Mouse (Mus musculus) liver, embryonic 12.5 days (tissue): ENCODE measurements at regions not wholly inside any gene's neighbourhood (a gene's known extent, or its start where the extent isn't known, plus 50 kb on each side); places are given as distances from the start of the nearest gene placed in this dataset.

Source experiments
- ATAC-seq: fragments of 200-750 bp; cut with Nextera tagmentation; 2 replicates; pipeline ENCODE4 v1.8.0; 2017; ENCODE audit warnings: moderate number of reproducible peaks, mild to moderate bottlenecking, moderate library complexity
- H3K27ac ChIP-seq: fragments of 300-500 bp; sonication (generic); 2 replicates; pipeline ENCODE4 v1.5.1; 2016; ENCODE audit warnings: mild to moderate bottlenecking
- H3K27me3 ChIP-seq: fragments of 300-500 bp; sonication (generic); replicated peaks from 2 replicates; pipeline ENCODE4 v1.6.1; 2016; ENCODE audit warnings: mild to moderate bottlenecking, moderate library complexity
- H3K36me3 ChIP-seq: fragments of 300-500 bp; sonication (generic); 2 replicates; pipeline ENCODE4 v1.6.1; 2016; ENCODE audit warnings: mild to moderate bottlenecking, moderate library complexity
- H3K4me1 ChIP-seq: fragments of 300-500 bp; sonication (generic); 2 replicates; pipeline ENCODE4 v1.6.1; 2016
- H3K4me2 ChIP-seq: fragments of 300-500 bp; sonication (generic); 2 replicates; pipeline ENCODE4 v1.6.1; 2016; ENCODE audit warnings: mild to moderate bottlenecking, moderate library complexity
- H3K4me3 ChIP-seq: fragments of 300-500 bp; sonication (generic); 2 replicates; pipeline ENCODE4 v1.5.1; 2016; ENCODE audit warnings: mild to moderate bottlenecking, moderate library complexity
- H3K9ac ChIP-seq: fragments of 300-500 bp; sonication (generic); 2 replicates; pipeline ENCODE4 v1.6.1; 2016; ENCODE audit warnings: mild to moderate bottlenecking, moderate library complexity
- H3K9me3 ChIP-seq: fragments of 300-500 bp; sonication (generic); replicated peaks from 2 replicates; pipeline ENCODE4 v1.6.1; 2016; ENCODE audit warnings: mild to moderate bottlenecking, moderate library complexity
- WGBS: fragments of 180-500 bp; shearing (Covaris S2); methylation state at CpG from one replicate; pipeline ENCODE4 v1.1.7; 2016; ENCODE audit not compliant: insufficient replicate concordance; 5-methylcytosine and 5-hydroxymethylcytosine counted together

- H3K4me1 ChIP-seq, result no peaks in the 10 kb centered on the region
- no peak overlapping the region for H3K9ac ChIP-seq
- no peaks in the 10 kb centered on the region for H3K27me3 ChIP-seq
- no peak for ATAC-seq
- no peaks in the 10 kb centered on the region for H3K36me3 ChIP-seq
- 70% methylated on average over 9 of the region's 9 CpGs for WGBS
- H3K4me2 ChIP-seq, result no peak overlapping the region
- no peak overlapping the region for H3K27ac ChIP-seq
- H3K9me3 ChIP-seq, result no peaks in the 10 kb centered on the region
- no peak overlapping the region for H3K4me3 ChIP-seq
Measured at GRCm38 (mm10) chr1:190284138-190284537, 113.6 kb upstream of the Prox1 start.

GRCm38 (mm10) chr1:190280081-190280858, 109.8 kb upstream of the Prox1 start:
- Histone ChIP-seq H3K27ac (no peak overlapping the region), H3K27me3 (no peaks in the 10 kb centered on the region), H3K4me3 (no peak overlapping the region), H3K4me2 (no peak overlapping the region), H3K4me1 (no peaks in the 10 kb centered on the region), H3K9ac (no peak overlapping the region), H3K36me3 (no peaks in the 10 kb centered on the region), H3K9me3 (no peaks in the 10 kb centered on the region)
- WGBS, result 76% methylated on average over 18 of the region's 18 CpGs
- ATAC-seq, result no peak

GRCm38 (mm10) chr1:190274911-190275310, 104.4 kb upstream of the Prox1 start:
- Histone ChIP-seq H3K4me3 (no peak overlapping the region), H3K36me3 (no peaks in the 10 kb centered on the region), H3K27ac (no peak overlapping the region), H3K27me3 (no peaks in the 10 kb centered on the region), H3K4me1 (no peaks in the 10 kb centered on the region), H3K9me3 (no peaks in the 10 kb centered on the region), H3K9ac (no peak overlapping the region), H3K4me2 (no peak overlapping the region)
- WGBS, result 55% methylated on average over 6 of the region's 6 CpGs
- no peak for ATAC-seq

- Histone ChIP-seq H3K4me3 (no peak overlapping the region), H3K4me1 (no peaks in the 10 kb centered on the region), H3K9ac (no peak overlapping the region), H3K9me3 (no peaks in the 10 kb centered on the region), H3K27me3 (no peaks in the 10 kb centered on the region), H3K36me3 (no peaks in the 10 kb centered on the region), H3K4me2 (no peak overlapping the region), H3K27ac (no peak overlapping the region)
- WGBS, result 74% methylated on average over 17 of the region's 17 CpGs
- no peak for ATAC-seq
Measured at GRCm38 (mm10) chr1:190270784-190271385, 100.4 kb upstream of the Prox1 start.

GRCm38 (mm10) chr1:190269181-190269580, 98.7 kb upstream of the Prox1 start:
- WGBS, result 67% methylated on average over 7 of the region's 7 CpGs

GRCm38 (mm10) chr1:190265085-190265780, 94.7 kb upstream of the Prox1 start:
- Histone ChIP-seq H3K9me3 (no peaks in the 10 kb centered on the region), H3K36me3 (no peaks in the 10 kb centered on the region), H3K27me3 (no peaks in the 10 kb centered on the region), H3K4me3 (no peak overlapping the region), H3K27ac (no peak overlapping the region), H3K4me2 (no peak overlapping the region), H3K9ac (no peak overlapping the region), H3K4me1 (no peaks in the 10 kb centered on the region)
- WGBS, result 75% methylated on average over 9 of the region's 9 CpGs
- ATAC-seq, result no peak

More at GRCm38 (mm10) chr1:190269181-190269580, 98.7 kb upstream of the Prox1 start:
- no peak overlapping the region for H3K4me2 ChIP-seq
- no peaks in the 10 kb centered on the region for H3K9me3 ChIP-seq
- no peak overlapping the region for H3K9ac ChIP-seq
- H3K27me3 ChIP-seq, result no peaks in the 10 kb centered on the region
- H3K36me3 ChIP-seq, result no peaks in the 10 kb centered on the region
- no peak for ATAC-seq
- no peak overlapping the region for H3K27ac ChIP-seq
- no peaks in the 10 kb centered on the region for H3K4me1 ChIP-seq
- no peak overlapping the region for H3K4me3 ChIP-seq

GRCm38 (mm10) chr1:190264501-190264900, 94.0 kb upstream of the Prox1 start:
- no peaks in the 10 kb centered on the region for H3K9me3 ChIP-seq
- 52% methylated on average over 8 of the region's 8 CpGs for WGBS
- ATAC-seq, result no peak
- H3K4me2 ChIP-seq, result no peak overlapping the region
- no peak overlapping the region for H3K4me3 ChIP-seq
- no peak overlapping the region for H3K27ac ChIP-seq
- H3K36me3 ChIP-seq, result no peaks in the 10 kb centered on the region
- H3K4me1 ChIP-seq, result no peaks in the 10 kb centered on the region
- H3K9ac ChIP-seq, result no peak overlapping the region
- H3K27me3 ChIP-seq, result no peaks in the 10 kb centered on the region

GRCm38 (mm10) chr1:190263620-190264019, 93.1 kb upstream of the Prox1 start:
- H3K4me3 ChIP-seq, result no peak overlapping the region
- H3K27ac ChIP-seq, result no peak overlapping the region
- H3K27me3 ChIP-seq, result no peaks in the 10 kb centered on the region
- no peaks in the 10 kb centered on the region for H3K4me1 ChIP-seq
- H3K4me2 ChIP-seq, result no peak overlapping the region
- H3K9ac ChIP-seq, result no peak overlapping the region
- WGBS, result 51% methylated on average over 7 of the region's 7 CpGs
- no peaks in the 10 kb centered on the region for H3K36me3 ChIP-seq
- no peaks in the 10 kb centered on the region for H3K9me3 ChIP-seq
- ATAC-seq, result no peak

- Histone ChIP-seq H3K27me3 (no peaks in the 10 kb centered on the region), H3K9me3 (no peaks in the 10 kb centered on the region), H3K27ac (no peak overlapping the region), H3K4me2 (no peak overlapping the region), H3K4me3 (no peak overlapping the region), H3K36me3 (no peaks in the 10 kb centered on the region), H3K9ac (no peak overlapping the region), H3K4me1 (no peaks in the 10 kb centered on the region)
- 78% methylated on average over 13 of the region's 13 CpGs for WGBS
- ATAC-seq, result no peak
Measured at GRCm38 (mm10) chr1:190259576-190259975, 89.1 kb upstream of the Prox1 start.

- WGBS, result 35% methylated on average over 13 of the region's 13 CpGs
- H3K27ac ChIP-seq, result no peak overlapping the region
Measured at GRCm38 (mm10) chr1:190250574-190251246, 80.2 kb upstream of the Prox1 start.

GRCm38 (mm10) chr1:190242526-190242925, 72.0 kb upstream of the Prox1 start:
- whole genome bisulfite sequencing, result 77% methylated on average over 7 of the region's 7 CpGs
- H3K4me2 ChIP-seq, result no peak overlapping the region
- ATAC-seq, result no peak
- no peaks in the 10 kb centered on the region for H3K36me3 ChIP-seq
- no peaks in the 10 kb centered on the region for H3K27me3 ChIP-seq
- H3K4me3 ChIP-seq, result no peak overlapping the region
- H3K9me3 ChIP-seq, result no peaks in the 10 kb centered on the region
- no peak overlapping the region for H3K27ac ChIP-seq
- H3K9ac ChIP-seq, result no peak overlapping the region
- H3K4me1 ChIP-seq, result no peaks in the 10 kb centered on the region

More at GRCm38 (mm10) chr1:190250574-190251246, 80.2 kb upstream of the Prox1 start:
- Histone ChIP-seq H3K4me2 (no peak overlapping the region), H3K36me3 (peaks cover 2% of the 10 kb centered on the region; the same call in 1 of the 2 replicates), H3K4me3 (no peak overlapping the region), H3K9me3 (peaks cover 11% of the 10 kb centered on the region), H3K9ac (no peak overlapping the region), H3K4me1 (no peaks in the 10 kb centered on the region), H3K27me3 (no peaks in the 10 kb centered on the region)
- ATAC-seq, result no peak

- 80% methylated on average over 6 of the region's 6 CpGs for WGBS
- Histone ChIP-seq H3K9ac (no peak overlapping the region), H3K9me3 (no peaks in the 10 kb centered on the region), H3K27ac (no peak overlapping the region), H3K4me2 (no peak overlapping the region), H3K4me1 (no peaks in the 10 kb centered on the region), H3K4me3 (no peak overlapping the region), H3K27me3 (no peaks in the 10 kb centered on the region), H3K36me3 (no peaks in the 10 kb centered on the region)
- no peak for ATAC-seq
Measured at GRCm38 (mm10) chr1:190239796-190240195, 69.3 kb upstream of the Prox1 start.
